Mouse (Mus musculus) hindbrain, postnatal 0 days (tissue): ENCODE measurements around the gene Lrp6. TPM values are rescaled to one million over a fixed set of nuclear protein-coding genes. Genes with fewer than 3 reads are reported as not detected.

Experiments
- ATAC-seq: fragments of 200-750 bp; cut with Nextera tagmentation; 2 replicates; pipeline ENCODE4 v1.8.0; 2017; ENCODE audit warnings: mild to moderate bottlenecking, moderate TSS enrichment, moderate library complexity
- DNase-seq: peaks from one replicate; pipeline ENCODE4 v3.0.0-alpha.2; 2015; ENCODE audit warnings: low spot score
- H3K27ac ChIP-seq: fragments of 300-500 bp; sonication (generic); 2 replicates; pipeline ENCODE4 v1.5.1; 2014; ENCODE audit warnings: mild to moderate bottlenecking
- H3K27me3 ChIP-seq: fragments of 300-500 bp; sonication (generic); 2 replicates; pipeline ENCODE4 v1.6.1; 2014; ENCODE audit warnings: low read length, mixed read lengths; ENCODE audit not compliant: insufficient read depth
- H3K36me3 ChIP-seq: fragments of 300-500 bp; sonication (generic); 2 replicates; pipeline ENCODE4 v1.6.1; 2014; ENCODE audit warnings: low read length, mixed read lengths; ENCODE audit not compliant: insufficient read depth
- H3K4me1 ChIP-seq: fragments of 300-500 bp; sonication (generic); 2 replicates; pipeline ENCODE4 v1.6.1; 2014; ENCODE audit warnings: antibody characterized with exemption, low read length, mixed read lengths; ENCODE audit not compliant: insufficient read depth
- H3K4me2 ChIP-seq: fragments of 300-500 bp; sonication (generic); 2 replicates; pipeline ENCODE4 v1.6.1; 2014; ENCODE audit warnings: low read depth, mild to moderate bottlenecking, low read length, moderate library complexity, mixed read lengths
- H3K4me3 ChIP-seq: fragments of 300-500 bp; sonication (generic); 2 replicates; pipeline ENCODE4 v1.5.1; 2014; ENCODE audit warnings: low read length
- H3K9ac ChIP-seq: fragments of 300-500 bp; sonication (generic); replicated peaks from 2 replicates; pipeline ENCODE4 v1.6.1; 2014; ENCODE audit warnings: mild to moderate bottlenecking, low read length, moderate library complexity, mixed read lengths
- H3K9me3 ChIP-seq: fragments of 300-500 bp; sonication (generic); 2 replicates; pipeline ENCODE4 v1.6.1; 2016; ENCODE audit warnings: low read length, mixed read lengths
- CTCF ChIP-seq: IDR thresholded peaks from 2 replicates; pipeline ENCODE4 v1.5.1; 2016; ENCODE audit warnings: antibody characterized with exemption, control low read depth, low read depth
- WGBS: fragments of 180-500 bp; shearing (Covaris S2); extraction: QIAGEN DNeasy Blood & Tissue Kit; methylation state at CpG from one replicate; pipeline ENCODE4 v1.1.7; 2014; 5-methylcytosine and 5-hydroxymethylcytosine counted together
- polyA plus RNA-seq: library from polyadenylated mRNA; unstranded; fragments of >200 nt; fragmentation: Nextera tagmentation; extraction: Ambion mirVana; gene quantifications from 2 replicates; pipeline ENCODE4 v1.2.1, GENCODE M21; 2015
- total RNA-seq: library from RNA; depleted of rRNA; stranded (reverse); fragments of >200 nt; gene quantifications from 2 replicates; pipeline ENCODE4 v1.2.3, GENCODE M21; 2014

Lrp6 gene
- total and polyA plus RNA-seq, 2 experiments from 2014 or later = 13.0 to 23.9 TPM

GRCm38 (mm10) chr6:134502335-134502734, 64.4 kb downstream of the Lrp6 start:
- Histone ChIP-seq H3K4me2 (no peak overlapping the region), H3K4me1 (no peaks in the 10 kb centered on the region), H3K9me3 (no peaks in the 10 kb centered on the region), H3K36me3 (peaks cover 15% of the 10 kb centered on the region; the same call in 1 of the 2 replicates), H3K27ac (no peak overlapping the region), H3K4me3 (no peak overlapping the region), H3K27me3 (no peaks in the 10 kb centered on the region), H3K9ac (no peak overlapping the region)
- 73% methylated on average over 7 of the region's 7 CpGs for WGBS
- TF ChIP-seq CTCF = no peak
- DNase-seq = no peak
- ATAC-seq = no peak

- TF ChIP-seq CTCF = no peak
- Histone ChIP-seq H3K27me3 (no peaks in the 10 kb centered on the region), H3K27ac (no peak overlapping the region), H3K4me1 (no peaks in the 10 kb centered on the region), H3K36me3 (peaks cover under 1% of the 10 kb centered on the region; the same call in 1 of the 2 replicates), H3K4me2 (no peak overlapping the region), H3K9me3 (no peaks in the 10 kb centered on the region), H3K9ac (no peak overlapping the region), H3K4me3 (no peak overlapping the region)
- ATAC-seq (peak; percentile 76), DNase-seq (peak; percentile 58)
- 45% methylated on average over 10 of the region's 10 CpGs for WGBS
These were observed 66.2 kb downstream of the Lrp6 start for GRCm38 (mm10) chr6:134500381-134501162.

- Histone ChIP-seq H3K36me3 (no peaks in the 10 kb centered on the region), H3K27me3 (no peaks in the 10 kb centered on the region), H3K9me3 (no peaks in the 10 kb centered on the region), H3K4me1 (peaks cover 8% of the 10 kb centered on the region; the same call in 1 of the 2 replicates), H3K4me3 (no peak overlapping the region), H3K4me2 (no peak overlapping the region), H3K27ac (no peak overlapping the region), H3K9ac (no peak overlapping the region)
- DNase-seq (no peak), ATAC-seq (no peak)
- no peak for TF ChIP-seq CTCF
- WGBS = 70% methylated on average over 2 of the region's 2 CpGs
These were observed 67.7 kb downstream of the Lrp6 start for GRCm38 (mm10) chr6:134499089-134499488.

GRCm38 (mm10) chr6:134498518-134498917, 68.2 kb downstream of the Lrp6 start:
- DNase-seq = no peak
- TF ChIP-seq CTCF = no peak
- Histone ChIP-seq H3K27me3 (no peaks in the 10 kb centered on the region), H3K9ac (no peak overlapping the region), H3K36me3 (no peaks in the 10 kb centered on the region), H3K9me3 (no peaks in the 10 kb centered on the region), H3K27ac (no peak overlapping the region), H3K4me2 (no peak overlapping the region), H3K4me1 (peaks cover 10% of the 10 kb centered on the region; the same call in 1 of the 2 replicates), H3K4me3 (no peak overlapping the region)
- ATAC-seq = no peak

GRCm38 (mm10) chr6:134494828-134495698, 71.7 kb downstream of the Lrp6 start:
- WGBS = 62% methylated on average over 8 of the region's 8 CpGs
- peak; percentile 72 for DNase-seq
- Histone ChIP-seq H3K4me1 (peaks cover 10% of the 10 kb centered on the region; the same call in 1 of the 2 replicates), H3K36me3 (no peaks in the 10 kb centered on the region), H3K4me2 (no peak overlapping the region), H3K9me3 (no peaks in the 10 kb centered on the region), H3K27ac (peak overlapping the region; percentile 45; the same call in 1 of the 2 replicates), H3K27me3 (no peaks in the 10 kb centered on the region), H3K9ac (no peak overlapping the region), H3K4me3 (no peak overlapping the region)
- ATAC-seq = peak; percentile 59; the same call in 1 of the 2 replicates
- no peak for TF ChIP-seq CTCF

- Histone ChIP-seq H3K36me3 (peaks cover 13% of the 10 kb centered on the region; the same call in 1 of the 2 replicates), H3K9ac (no peak overlapping the region), H3K4me1 (0 out of 2 replicates have a peak, but pooled peaks cover 6% of the 10 kb centered on the region), H3K4me2 (no peak overlapping the region), H3K9me3 (no peaks in the 10 kb centered on the region), H3K27me3 (no peaks in the 10 kb centered on the region), H3K27ac (no peak overlapping the region), H3K4me3 (no peak overlapping the region)
- ATAC-seq (no peak), DNase-seq (no peak)
- 93% methylated on average over 9 of the region's 9 CpGs for WGBS
- TF ChIP-seq CTCF = no peak
These were observed 77.1 kb downstream of the Lrp6 start for GRCm38 (mm10) chr6:134489637-134490036.
